Mouse (Mus musculus) midbrain, embryonic 11.5 days (tissue): ENCODE data around the gene Cisd2. TPM values are rescaled to one million over a fixed set of nuclear protein-coding genes. Genes with fewer than 3 reads are reported as not detected.

Experiments used
- ATAC-seq: fragments of 200-750 bp; cut with Nextera tagmentation; 2 replicates; pipeline ENCODE4 v1.8.0; 2017; ENCODE audit warnings: moderate TSS enrichment, moderate library complexity; ENCODE audit not compliant: low FRiP score
- DNase-seq: peaks from one replicate; pipeline ENCODE4 v3.0.0; 2015; ENCODE audit warnings: low spot score; ENCODE audit errors: missing footprints
- H3K27ac ChIP-seq: fragments of 300-500 bp; sonication (generic); 2 replicates; pipeline ENCODE4 v1.5.1; 2014; ENCODE audit warnings: low read depth, low read length
- H3K27me3 ChIP-seq: fragments of 300-500 bp; sonication (generic); 2 replicates; pipeline ENCODE4 v1.6.1; 2014; ENCODE audit warnings: mild to moderate bottlenecking, low read length, moderate library complexity, mixed read lengths; ENCODE audit not compliant: control insufficient read depth, insufficient read depth
- H3K36me3 ChIP-seq: fragments of 300-500 bp; sonication (generic); 2 replicates; pipeline ENCODE4 v1.6.1; 2014; ENCODE audit warnings: mild to moderate bottlenecking, low read length, moderate library complexity, mixed read lengths; ENCODE audit not compliant: control insufficient read depth, insufficient read depth
- H3K4me1 ChIP-seq: fragments of 300-500 bp; sonication (generic); 2 replicates; pipeline ENCODE4 v1.6.1; 2014; ENCODE audit warnings: low read length; ENCODE audit not compliant: control insufficient read depth, insufficient read depth
- H3K4me2 ChIP-seq: fragments of 300-500 bp; sonication (generic); 2 replicates; pipeline ENCODE4 v1.6.1; 2014; ENCODE audit warnings: mild to moderate bottlenecking, moderate library complexity
- H3K4me3 ChIP-seq: fragments of 300-500 bp; sonication (generic); 2 replicates; pipeline ENCODE4 v1.5.1; 2014; ENCODE audit warnings: low read depth, low read length
- H3K9ac ChIP-seq: fragments of 300-500 bp; sonication (generic); 2 replicates; pipeline ENCODE4 v1.6.1; 2014; ENCODE audit warnings: low read length
- H3K9me3 ChIP-seq: fragments of 300-500 bp; sonication (generic); 2 replicates; pipeline ENCODE4 v1.6.1; 2016; ENCODE audit warnings: low read length; ENCODE audit not compliant: control insufficient read depth
- WGBS: fragments of 180-500 bp; shearing (Covaris S2); extraction: QIAGEN DNeasy Blood & Tissue Kit; methylation state at CpG from one replicate; pipeline ENCODE4 v1.1.7; 2014; 5-methylcytosine and 5-hydroxymethylcytosine counted together
- polyA plus RNA-seq: library from polyadenylated mRNA; unstranded; fragments of >200 nt; fragmentation: Nextera tagmentation; extraction: Ambion mirVana; gene quantifications from 2 replicates; pipeline ENCODE4 v1.2.1, GENCODE M21; 2014

The Cisd2 gene
- polyA plus RNA-seq, 1 experiment from 2014 or later: 85.5 TPM

GRCm38 (mm10) chr3:135439651-135440050 lies 15.9 kb upstream of the Cisd2 start:
- Histone ChIP-seq H3K27me3 (no peaks in the 10 kb centered on the region), H3K4me3 (peak overlapping the region; percentile 98), H3K4me2 (peak overlapping the region; percentile 83), H3K4me1 (peaks cover 16% of the 10 kb centered on the region), H3K9me3 (no peaks in the 10 kb centered on the region), H3K27ac (peak overlapping the region; percentile 100), H3K9ac (peak overlapping the region; percentile 97), H3K36me3 (no peaks in the 10 kb centered on the region)
- WGBS: 3% methylated on average over 15 of the region's 15 CpGs
- ATAC-seq: no peak
- no peak for DNase-seq

DNA sequence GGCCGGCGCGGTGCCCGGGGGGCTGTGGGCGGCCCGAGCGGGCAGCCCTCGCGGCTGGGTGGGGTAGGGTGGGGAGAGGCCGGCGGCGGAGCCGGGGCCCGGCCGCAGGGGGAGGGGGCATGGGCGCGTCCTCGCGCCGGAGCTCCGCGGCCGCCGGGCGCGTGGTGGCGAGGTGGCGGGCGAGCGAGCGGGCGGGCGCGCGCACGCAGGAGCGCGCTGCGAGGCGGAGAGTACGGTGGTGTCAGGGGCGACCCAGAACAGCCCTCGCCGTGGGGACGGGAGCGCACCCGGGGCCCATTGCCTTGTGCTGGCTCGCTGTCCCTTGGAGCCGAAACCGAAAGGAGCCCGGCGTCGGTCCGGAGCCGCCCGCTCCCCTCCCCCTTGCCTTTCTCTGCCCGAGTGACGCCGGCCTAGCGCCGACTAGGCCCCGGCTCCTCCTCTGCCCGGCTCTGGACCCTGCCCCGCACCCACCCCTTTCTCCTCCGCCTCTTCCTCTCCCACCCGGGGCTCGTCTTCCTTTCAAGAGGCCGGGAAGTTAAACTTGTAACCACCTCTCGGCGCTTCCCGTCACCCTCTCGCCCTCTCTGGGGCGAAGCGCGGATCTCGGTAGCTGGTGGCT lies 15.3 kb upstream of the Cisd2 start:
- ATAC-seq (peak; percentile 74), DNase-seq (peak; percentile 97)
- Histone ChIP-seq H3K9me3 (no peaks in the 10 kb centered on the region), H3K27ac (peak overlapping the region; percentile 100), H3K36me3 (no peaks in the 10 kb centered on the region), H3K27me3 (no peaks in the 10 kb centered on the region), H3K4me1 (peaks cover 16% of the 10 kb centered on the region), H3K4me3 (peak overlapping the region; percentile 98), H3K9ac (peak overlapping the region; percentile 97), H3K4me2 (peak overlapping the region; percentile 83)
- under 1% methylated on average over 56 of the region's 76 CpGs for WGBS

DNA sequence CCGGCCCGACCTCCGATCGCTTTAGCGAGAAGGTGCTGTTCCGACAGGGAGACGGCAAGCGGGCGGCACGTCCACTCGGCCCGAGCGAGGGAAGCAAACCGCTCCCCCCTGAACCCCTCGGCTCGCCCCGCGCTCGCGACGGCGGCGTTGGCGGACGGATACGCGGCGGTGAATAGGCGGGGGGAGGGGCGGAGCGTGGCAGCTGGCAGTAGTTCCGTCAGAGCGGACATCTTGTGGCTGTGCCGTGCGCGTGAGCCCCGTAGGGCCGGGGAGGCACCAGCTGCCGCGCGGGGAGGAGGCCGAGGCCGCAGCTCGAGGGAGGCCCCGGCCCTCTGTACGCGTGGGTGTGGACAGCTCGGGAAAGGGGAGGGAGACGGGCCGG lies 14.8 kb upstream of the Cisd2 start:
- H3K4me2 ChIP-seq: peak overlapping the region; percentile 83
- H3K36me3 ChIP-seq: no peaks in the 10 kb centered on the region
- peaks cover 16% of the 10 kb centered on the region for H3K4me1 ChIP-seq
- peak overlapping the region; percentile 100 for H3K27ac ChIP-seq
- H3K9ac ChIP-seq: peak overlapping the region; percentile 97
- 1% methylated on average over 36 of the region's 50 CpGs for WGBS
- DNase-seq (peak; percentile 99), ATAC-seq (peak; percentile 82)
- peak overlapping the region; percentile 98 for H3K4me3 ChIP-seq
- H3K9me3 ChIP-seq: no peaks in the 10 kb centered on the region
- no peaks in the 10 kb centered on the region for H3K27me3 ChIP-seq

DNA sequence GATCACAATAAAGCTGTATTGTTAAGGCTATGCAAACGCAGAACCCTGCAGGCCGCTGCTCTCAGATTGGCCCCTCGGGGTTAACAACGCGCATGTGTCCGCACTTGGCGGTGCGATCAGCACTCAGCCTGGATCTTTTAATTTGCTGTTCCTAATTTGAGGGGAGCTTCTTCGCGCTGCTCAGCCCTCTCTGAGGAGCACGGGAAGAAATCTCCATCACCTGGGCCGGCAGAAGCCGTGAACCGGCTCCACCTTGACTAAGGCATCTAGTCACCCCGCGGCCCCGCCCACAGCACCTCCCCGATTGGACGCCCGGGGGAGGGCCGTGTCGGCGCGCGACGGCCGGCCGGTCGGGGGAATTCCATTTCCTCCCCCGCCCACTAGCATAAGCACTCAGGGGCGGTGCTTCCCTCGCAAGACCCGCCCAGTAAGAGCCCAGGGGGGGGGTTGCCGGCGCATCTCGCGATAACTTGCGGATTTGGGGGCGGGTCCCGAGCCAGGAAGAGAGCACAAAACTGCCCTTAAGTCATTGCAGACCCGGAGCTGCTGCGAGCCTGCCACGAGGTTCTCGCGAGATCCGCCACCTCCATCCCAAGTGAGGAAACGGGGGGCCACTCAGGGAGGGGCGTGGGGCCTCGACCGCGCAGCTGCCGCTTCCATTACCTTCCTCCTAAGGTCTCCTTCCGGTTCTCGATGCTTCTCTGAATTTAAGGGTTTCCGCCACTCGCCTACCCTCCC lies 14.2 kb upstream of the Cisd2 start, which contains the start of gene Ube2d3:
TSS of gene Ube2d3 (plus strand) at position 392 of the 738 bp plus-strand sequence.
- Histone ChIP-seq H3K36me3 (no peaks in the 10 kb centered on the region), H3K27ac (peak within 1 kb of the TSS; percentile 100), H3K27me3 (no peaks in the 10 kb centered on the region), H3K4me1 (peaks cover 16% of the 10 kb centered on the region), H3K9me3 (no peaks in the 10 kb centered on the region), H3K9ac (peak within 1 kb of the TSS; percentile 97), H3K4me3 (peak within 1 kb of the TSS; percentile 98), H3K4me2 (peak within 1 kb of the TSS; percentile 83)
- DNase-seq (peak; percentile 100), ATAC-seq (peak; percentile 93)
- WGBS: under 1% methylated on average over 56 of the region's 56 CpGs

GRCm38 (mm10) chr3:135436901-135437616 lies 13.3 kb upstream of the Cisd2 start:
- no peaks in the 10 kb centered on the region for H3K9me3 ChIP-seq
- peaks cover 16% of the 10 kb centered on the region for H3K4me1 ChIP-seq
- H3K27me3 ChIP-seq: no peaks in the 10 kb centered on the region
- 40% methylated on average over 14 of the region's 14 CpGs for WGBS
- H3K4me3 ChIP-seq: peak overlapping the region; percentile 98
- H3K36me3 ChIP-seq: no peaks in the 10 kb centered on the region
- peak overlapping the region; percentile 100 for H3K27ac ChIP-seq
- peak; percentile 85 for DNase-seq
- H3K4me2 ChIP-seq: peak overlapping the region; percentile 48
- H3K9ac ChIP-seq: peak overlapping the region; percentile 67
- ATAC-seq: no peak

DNA sequence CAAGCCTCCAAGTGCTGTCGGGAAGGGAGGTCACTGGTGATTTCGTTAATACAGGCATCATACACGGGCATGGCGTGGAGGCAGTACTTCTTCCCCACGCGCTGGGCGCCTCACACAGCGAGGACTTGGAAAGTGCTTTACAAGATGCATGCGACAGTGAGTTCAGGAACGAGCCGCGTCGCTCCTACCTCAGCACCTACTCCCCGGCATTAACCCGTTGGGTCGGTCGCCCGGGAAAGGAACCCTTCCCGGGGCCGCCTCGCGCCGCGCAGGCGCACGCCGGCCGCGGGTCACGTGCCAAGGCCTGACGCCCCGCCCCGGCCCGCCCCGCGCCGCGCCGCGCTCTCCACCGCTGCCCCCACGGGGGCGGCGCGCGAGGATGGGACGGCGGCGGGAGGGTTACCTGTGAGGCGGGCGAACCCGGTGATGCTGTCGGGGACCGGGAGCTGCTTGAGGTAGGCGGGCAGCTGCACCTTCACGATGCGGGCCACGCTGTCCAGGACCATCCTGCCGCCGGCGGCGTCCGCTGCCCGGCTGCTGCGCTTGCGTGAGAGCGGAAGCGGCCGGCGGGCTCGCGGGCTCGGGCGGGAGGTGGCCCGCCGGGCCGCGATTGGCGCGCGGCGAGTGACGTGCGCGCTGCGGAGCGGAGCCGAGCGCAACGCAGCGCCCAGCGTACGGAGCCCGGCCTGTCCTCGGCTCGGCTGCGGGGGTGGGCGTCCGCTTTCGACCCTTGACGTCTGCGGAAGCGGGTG lies 693 bp downstream of the Cisd2 start:
- Histone ChIP-seq H3K27me3 (no peaks in the 10 kb centered on the region), H3K27ac (peak overlapping the region; percentile 85), H3K4me1 (peaks cover 9% of the 10 kb centered on the region; the same call in 1 of the 2 replicates), H3K36me3 (no peaks in the 10 kb centered on the region), H3K9me3 (no peaks in the 10 kb centered on the region), H3K9ac (peak overlapping the region; percentile 85), H3K4me3 (peak overlapping the region; percentile 77), H3K4me2 (peak overlapping the region; percentile 65)
- DNase-seq (peak; percentile 99), ATAC-seq (peak; percentile 99)
- under 1% methylated on average over 99 of the region's 103 CpGs for whole genome bisulfite sequencing

DNA sequence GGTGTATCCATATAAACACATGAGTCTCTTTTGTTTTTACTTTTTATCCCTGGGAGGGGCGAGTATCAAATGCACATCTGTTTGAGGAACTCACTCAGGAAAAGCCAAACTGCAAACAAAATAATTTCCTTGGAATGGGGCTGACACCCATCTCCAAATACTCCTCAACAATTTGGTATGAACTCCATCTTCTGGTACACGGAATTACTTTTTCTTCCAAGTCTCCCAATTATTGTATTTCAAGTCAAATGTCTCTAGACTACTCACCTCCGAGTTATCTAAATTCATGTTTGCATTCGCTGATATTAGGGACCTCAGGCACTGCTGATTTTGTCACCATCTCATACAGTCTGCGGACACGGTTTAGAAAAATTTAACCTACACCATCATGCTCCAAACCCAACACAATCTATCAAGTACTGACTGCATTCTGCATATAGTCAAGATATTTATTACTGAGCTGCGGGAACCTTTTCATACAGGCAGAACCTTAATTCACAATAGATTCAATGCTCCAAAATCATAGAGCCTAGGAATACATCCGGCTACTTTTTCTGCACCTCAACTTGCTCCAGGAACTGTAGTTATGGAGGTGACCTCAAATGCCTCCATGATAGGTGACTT lies 1.4 kb downstream of the Cisd2 start:
- Histone ChIP-seq H3K4me1 (peaks cover 9% of the 10 kb centered on the region; the same call in 1 of the 2 replicates), H3K9me3 (no peaks in the 10 kb centered on the region), H3K4me2 (peak overlapping the region; percentile 65), H3K36me3 (no peaks in the 10 kb centered on the region), H3K4me3 (peak overlapping the region; percentile 77), H3K27ac (peak overlapping the region; percentile 85; the same call in 1 of the 2 replicates), H3K9ac (peak overlapping the region; percentile 85), H3K27me3 (no peaks in the 10 kb centered on the region)
- ATAC-seq (0 out of 2 replicates have a peak, but pooled peaks have one; percentile 0), DNase-seq (peak; percentile 87)
- 31% methylated on average over 8 of the region's 8 CpGs for WGBS

DNA sequence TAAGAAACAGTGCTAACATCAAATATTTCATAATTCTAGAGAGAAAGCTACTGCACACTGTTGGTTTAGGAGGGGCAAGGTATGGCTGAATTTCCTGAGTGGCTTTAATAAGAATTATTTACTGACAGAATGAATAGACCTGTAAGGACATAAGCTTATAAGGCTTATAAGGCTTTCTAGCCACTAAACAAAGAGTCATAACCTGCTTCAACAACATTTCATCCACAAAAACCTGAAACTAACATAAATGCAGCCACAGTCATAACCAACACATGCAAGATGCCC lies 2.5 kb downstream of the Cisd2 start:
- H3K27ac ChIP-seq: no peak overlapping the region
- no peaks in the 10 kb centered on the region for H3K9me3 ChIP-seq
- H3K9ac ChIP-seq: no peak overlapping the region
- H3K4me2 ChIP-seq: no peak overlapping the region
- H3K27me3 ChIP-seq: no peaks in the 10 kb centered on the region
- DNase-seq (no peak), ATAC-seq (no peak)
- no peaks in the 10 kb centered on the region for H3K36me3 ChIP-seq
- H3K4me1 ChIP-seq: peaks cover 9% of the 10 kb centered on the region; the same call in 1 of the 2 replicates
- H3K4me3 ChIP-seq: no peak overlapping the region
